Mouse (Mus musculus) neural tube, embryonic 14.5 days (tissue): ENCODE results near the gene Gm45618. TPM values are rescaled to one million over a fixed set of nuclear protein-coding genes. Genes with fewer than 3 reads are reported as not detected.

Experiments
- polyA plus RNA-seq: library from polyadenylated mRNA; unstranded; fragments of >200 nt; fragmentation: Nextera tagmentation; extraction: Ambion mirVana; gene quantifications from 2 replicates; pipeline ENCODE4 v1.2.1, GENCODE M21; 2014

Gm45618 gene
- polyA plus RNA-seq, 1 experiment from 2014 or later, result not detected

Other genes with a start within 250 kb of the Gm45618 start
- 69.2 and 80.0 TPM in 2 replicates for gene Tollip, start 202.2 kb downstream of the Gm45618 start, polyA plus RNA-seq
- 25.8 and 27.7 TPM in 2 replicates for gene Brsk2, start 171.0 kb downstream of the Gm45618 start, polyA plus RNA-seq
- 50.5 and 53.5 TPM in 2 replicates for gene Mob2, start 59.7 kb downstream of the Gm45618 start, polyA plus RNA-seq
- 136 and 141 TPM in 2 replicates for gene Dusp8, start 24.9 kb downstream of the Gm45618 start, polyA plus RNA-seq
- not detected in 2 replicates for gene Gm39115, start 15.3 kb upstream of the Gm45618 start, polyA plus RNA-seq
- gene Gm45337, start 23.9 kb upstream of the Gm45618 start, polyA plus RNA-seq, result not detected in 2 replicates
- gene Gm29735, start 36.4 kb upstream of the Gm45618 start, polyA plus RNA-seq, result not detected in 2 replicates
- gene Gm4553, start 45.0 kb upstream of the Gm45618 start, polyA plus RNA-seq, result 0.40 TPM in 1 of 2 replicates, not detected in the other
- not detected in 2 replicates for gene Krtap5-2, start 55.3 kb upstream of the Gm45618 start, polyA plus RNA-seq
- not detected in 2 replicates for gene Gm10153, start 69.7 kb upstream of the Gm45618 start, polyA plus RNA-seq
- gene Krtap5-3, start 80.6 kb upstream of the Gm45618 start, polyA plus RNA-seq, result not detected in 2 replicates
- not detected in 2 replicates for gene Gm7579, start 91.1 kb upstream of the Gm45618 start, polyA plus RNA-seq
- not detected in 2 replicates for gene Krtap5-5, start 109.2 kb upstream of the Gm45618 start, polyA plus RNA-seq
- gene Gm40460, start 120.3 kb upstream of the Gm45618 start, polyA plus RNA-seq, result not detected in 2 replicates
- gene Gm2431, start 137.6 kb upstream of the Gm45618 start, polyA plus RNA-seq, result not detected in 2 replicates
- gene Gm4559, start 153.6 kb upstream of the Gm45618 start, polyA plus RNA-seq, result not detected in 2 replicates
- gene Krtap5-1, start 176.4 kb upstream of the Gm45618 start, polyA plus RNA-seq, result not detected in 2 replicates
- gene Krtap5-4, start 182.8 kb upstream of the Gm45618 start, polyA plus RNA-seq, result not detected in 2 replicates